Mouse (Mus musculus) kidney, adult 11 months (tissue): ENCODE results near the gene Rnf113a2.

Experiments
- DNase-seq: peaks from one replicate; pipeline ENCODE4 v3.0.0; 2022

Rnf113a2 gene

DNA sequence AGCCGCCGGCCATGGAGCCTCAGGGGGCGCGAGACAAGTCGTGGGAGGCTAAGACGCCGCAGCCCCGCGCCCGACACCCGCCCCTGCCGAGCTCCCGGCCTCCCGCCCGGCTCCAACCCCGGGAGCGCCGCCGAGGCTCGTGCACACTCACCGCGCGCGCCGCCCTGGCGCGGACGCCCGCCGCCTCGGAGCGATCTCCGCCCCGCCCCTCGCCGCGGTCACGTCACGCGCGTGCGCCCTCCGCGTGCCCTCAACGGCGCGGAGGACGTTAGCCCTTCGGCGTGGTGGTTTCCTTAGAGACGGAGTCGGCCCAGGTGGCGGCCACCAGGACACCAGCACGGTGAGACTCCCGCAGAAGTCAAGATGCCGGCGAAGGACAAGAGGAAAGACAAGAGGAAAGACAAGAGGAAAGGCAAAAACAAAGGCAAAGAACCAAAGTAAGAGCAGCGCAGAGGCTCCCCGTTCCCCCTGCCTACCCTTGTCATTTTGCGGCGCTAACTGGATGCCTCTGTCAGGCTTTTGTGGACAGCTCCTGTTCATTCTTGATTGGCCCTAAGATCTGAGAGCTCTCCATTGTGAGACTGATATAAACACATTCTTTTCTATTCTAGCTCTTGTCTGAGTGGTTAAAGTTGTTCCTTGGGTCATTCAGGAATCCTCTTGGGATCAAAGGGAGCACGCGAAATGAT lies 8.0 kb upstream of the Rnf113a2 start, which contains the start of the genes Entpd5 and Bbof1:
Entpd5 (minus strand) TSS at position 211 of the 689 bp plus-strand sequence.
Bbof1 (plus strand) TSS at position 253 of the 689 bp plus-strand sequence.
- peak; percentile 87 for DNase-seq

DNA sequence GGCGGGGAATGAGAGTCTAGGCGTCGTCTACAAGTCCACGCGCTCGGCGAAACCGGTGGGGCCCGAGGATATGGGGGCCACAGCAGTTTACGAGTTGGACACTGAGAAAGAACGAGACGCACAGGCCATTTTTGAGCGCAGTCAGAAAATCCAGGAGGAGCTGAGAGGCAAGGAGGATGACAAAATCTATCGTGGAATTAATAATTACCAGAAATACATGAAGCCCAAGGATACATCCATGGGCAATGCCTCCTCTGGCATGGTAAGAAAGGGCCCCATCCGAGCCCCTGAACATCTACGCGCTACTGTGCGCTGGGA lies 568 bp downstream of the Rnf113a2 start:
- DNase-seq: no peak

DNA sequence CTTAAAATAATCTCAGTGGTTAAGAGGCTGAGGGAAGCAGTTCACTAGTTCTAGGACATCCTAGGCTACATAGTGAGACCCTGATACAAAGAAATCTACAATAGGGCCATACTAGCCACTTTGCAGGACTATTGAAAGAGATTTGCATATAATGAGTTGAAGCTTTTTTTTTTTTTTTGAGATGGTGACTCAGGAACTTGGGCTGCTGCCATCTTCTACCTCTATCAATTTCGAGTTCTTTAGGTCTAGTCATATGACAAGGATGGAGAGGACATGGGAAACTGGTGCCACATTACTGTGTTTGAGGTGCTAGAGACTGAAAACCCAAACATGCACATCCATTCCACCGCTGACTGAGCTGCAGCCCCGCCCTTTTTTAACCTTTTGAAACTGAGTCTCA lies 7.0 kb downstream of the Rnf113a2 start:
- DNase-seq: no peak

DNA sequence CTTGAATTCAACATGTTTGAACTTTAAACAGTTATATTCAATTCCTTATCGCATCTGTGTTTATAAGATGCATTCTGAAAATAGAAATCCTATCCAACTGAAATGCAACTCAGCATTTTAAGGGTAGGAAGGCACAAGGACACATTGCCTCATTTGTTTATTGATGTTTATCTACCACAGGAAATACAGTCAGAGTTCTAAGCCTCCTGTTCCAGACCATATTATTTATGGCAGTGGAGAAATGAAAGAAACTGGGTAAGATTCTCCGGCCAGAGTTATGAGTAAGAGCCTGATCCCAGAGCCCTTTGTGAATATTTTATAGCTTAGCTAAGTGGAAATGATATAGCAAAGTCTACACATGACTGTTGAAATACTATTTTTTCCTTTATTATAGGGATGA lies 12.8 kb downstream of the Rnf113a2 start:
- DNase-seq: no peak

DNA sequence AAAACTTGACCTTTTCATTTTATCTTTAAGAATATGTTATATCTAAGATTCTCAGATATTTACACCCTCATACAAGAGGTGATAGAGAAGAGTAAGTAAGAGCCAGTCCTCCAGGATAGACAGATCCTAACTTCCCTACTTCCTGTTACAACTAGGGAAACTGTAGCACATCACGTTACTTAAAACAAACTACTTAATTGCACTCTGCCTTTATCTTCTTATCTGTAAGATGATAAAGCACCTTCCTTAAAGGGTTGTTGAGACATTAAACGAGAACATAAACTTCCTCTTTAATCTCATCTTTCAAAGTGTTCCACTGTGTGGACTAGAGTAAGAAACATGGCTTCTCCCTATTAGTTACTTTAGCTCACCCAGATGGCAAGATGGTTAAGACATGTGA lies 21.7 kb downstream of the Rnf113a2 start:
- no peak for DNase-seq

DNA sequence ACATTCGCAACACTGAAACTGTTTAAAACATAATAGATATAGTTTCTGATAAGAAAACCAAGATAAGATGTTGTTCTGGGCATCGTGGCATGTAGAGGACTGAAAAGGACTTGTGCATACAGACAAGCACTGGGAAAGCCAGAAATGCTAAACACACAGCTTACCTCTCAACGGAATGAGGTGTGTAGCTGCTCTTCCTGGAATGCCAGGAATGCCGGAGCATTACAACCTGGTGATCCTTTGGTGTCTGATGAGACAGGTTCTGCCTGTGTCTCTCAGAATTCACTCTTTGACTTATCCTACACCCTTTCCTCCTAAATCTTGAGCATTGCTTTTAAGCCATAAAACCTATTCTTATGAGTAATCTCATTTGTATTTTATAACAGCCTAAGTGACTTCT lies 25.5 kb downstream of the Rnf113a2 start:
- no peak for DNase-seq

DNA sequence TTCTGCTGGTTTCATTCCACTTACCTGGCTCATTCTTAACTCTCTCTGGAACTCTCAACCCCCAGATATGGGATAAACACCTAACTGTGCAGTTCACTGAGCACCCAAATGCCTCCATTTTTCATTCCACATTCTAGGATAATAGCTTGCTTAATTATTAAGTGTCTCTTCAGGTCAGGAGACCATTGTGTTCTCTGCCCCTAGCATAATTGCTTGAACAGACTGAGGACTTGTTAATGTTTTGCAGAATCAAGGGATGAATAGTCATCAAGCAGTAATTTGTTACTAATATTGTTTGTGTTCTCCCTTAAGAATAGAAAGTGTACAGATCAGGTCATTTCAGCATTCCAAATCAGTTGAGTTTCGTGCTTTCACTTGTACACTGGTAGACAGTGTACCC lies 30.4 kb downstream of the Rnf113a2 start:
- DNase-seq: peak; percentile 19

DNA sequence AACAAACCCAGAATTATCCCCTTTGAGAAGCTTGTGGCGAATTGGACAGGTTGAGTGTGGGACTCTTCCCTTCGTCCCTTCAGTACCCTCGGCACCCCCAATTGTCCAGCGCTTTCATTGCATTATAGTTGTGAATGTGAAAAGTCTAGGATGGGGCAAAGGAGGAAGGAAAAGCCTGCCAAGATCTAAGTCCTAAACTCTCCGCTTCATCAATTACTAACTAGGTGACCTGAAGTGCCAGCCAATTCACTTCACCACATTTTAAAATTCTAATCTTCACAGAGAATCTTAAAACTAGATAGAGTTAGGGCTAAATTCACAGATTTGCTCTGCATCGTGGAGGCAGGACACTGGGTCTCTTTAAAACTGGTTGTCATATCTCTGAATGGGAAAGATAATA lies 31.2 kb downstream of the Rnf113a2 start:
- DNase-seq: no peak

DNA sequence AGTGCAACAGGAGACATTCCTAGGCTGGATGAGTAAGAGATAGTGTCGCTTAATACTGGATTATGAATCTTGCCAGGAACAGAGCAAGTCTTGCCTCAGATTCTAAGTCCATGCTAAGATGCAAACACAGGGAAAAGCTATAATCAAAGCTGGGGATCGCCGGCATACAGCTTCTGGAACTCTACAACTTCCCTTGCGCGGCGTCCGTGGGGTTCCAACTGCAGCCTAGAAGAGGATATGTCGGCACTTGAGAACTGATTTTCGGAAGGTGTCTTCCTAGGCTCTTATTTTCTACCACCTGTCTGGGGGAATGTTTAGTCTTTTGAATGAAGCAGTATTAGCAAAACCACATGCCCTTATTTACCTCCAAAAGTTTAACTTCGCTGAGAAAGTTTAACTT lies 32.9 kb downstream of the Rnf113a2 start:
- DNase-seq: no peak

DNA sequence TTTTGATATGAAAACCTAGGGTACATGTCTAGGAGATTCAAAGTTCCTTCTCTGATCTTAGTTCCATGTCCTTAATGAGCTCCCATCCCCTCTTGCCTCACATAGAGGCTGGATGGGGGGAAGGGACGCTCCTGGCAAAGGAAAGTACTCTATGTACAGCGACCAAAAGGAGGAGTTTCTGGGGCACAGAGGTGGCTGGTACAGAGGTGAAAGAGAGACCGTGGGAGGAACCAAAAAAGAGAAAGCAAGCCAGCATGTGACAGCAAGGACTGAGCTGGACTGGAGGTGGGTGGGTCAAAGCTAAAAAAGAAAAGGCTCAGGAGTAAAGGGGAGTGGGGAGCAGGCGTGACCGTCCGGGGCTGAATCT lies 33.3 kb downstream of the Rnf113a2 start:
- DNase-seq: peak; percentile 76

DNA sequence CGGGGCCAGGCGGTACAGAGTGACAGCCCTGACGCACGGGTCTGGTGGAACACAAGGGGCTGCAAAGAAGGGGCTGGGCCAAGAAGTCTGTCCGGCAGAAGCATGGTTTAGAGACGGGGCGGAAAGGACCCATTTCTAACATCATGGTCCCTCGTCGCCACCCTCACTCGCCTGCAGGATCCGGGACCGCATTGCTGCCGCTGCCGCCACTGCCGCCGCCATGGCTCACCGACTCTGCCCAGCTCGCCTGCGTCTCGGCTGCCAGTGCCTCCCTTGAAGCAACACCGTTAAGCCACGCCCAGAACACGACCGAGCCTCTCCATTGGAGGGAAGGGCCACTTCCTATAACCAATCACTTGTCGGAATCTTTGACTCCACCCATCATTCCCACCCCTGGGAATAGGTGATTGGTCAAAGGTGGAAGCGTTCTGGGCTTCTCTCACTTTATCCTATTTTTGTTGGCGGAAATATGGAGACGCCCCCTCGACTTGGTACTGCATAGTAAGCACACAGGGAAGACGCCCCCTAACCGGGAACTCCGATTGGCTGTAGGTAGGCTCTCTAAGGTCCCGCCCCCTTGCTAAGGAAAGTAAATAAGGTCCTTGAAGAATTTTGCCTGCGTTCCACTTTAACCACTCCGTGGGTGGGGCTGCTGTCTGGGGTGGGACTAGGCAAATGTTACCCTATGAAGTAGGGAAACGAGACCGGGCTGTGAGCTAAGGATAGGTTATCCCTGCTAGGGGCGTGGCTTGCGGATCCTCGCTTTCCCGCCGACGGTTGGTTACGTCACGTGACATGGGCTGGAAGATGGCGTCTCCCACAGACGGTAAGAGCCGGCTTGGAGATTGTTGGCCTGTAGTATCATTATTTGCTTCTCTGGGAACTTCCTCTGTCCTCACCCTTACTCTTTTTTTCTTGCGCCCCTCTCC lies 34.0 kb downstream of the Rnf113a2 start, which contains the start of the genes Aldh6a1 and Lin52:
Aldh6a1 (minus strand) TSS at position 287 of the 929 bp plus-strand sequence.
Lin52 (plus strand) TSS at position 705 of the 929 bp plus-strand sequence.
- peak; percentile 100 for DNase-seq

DNA sequence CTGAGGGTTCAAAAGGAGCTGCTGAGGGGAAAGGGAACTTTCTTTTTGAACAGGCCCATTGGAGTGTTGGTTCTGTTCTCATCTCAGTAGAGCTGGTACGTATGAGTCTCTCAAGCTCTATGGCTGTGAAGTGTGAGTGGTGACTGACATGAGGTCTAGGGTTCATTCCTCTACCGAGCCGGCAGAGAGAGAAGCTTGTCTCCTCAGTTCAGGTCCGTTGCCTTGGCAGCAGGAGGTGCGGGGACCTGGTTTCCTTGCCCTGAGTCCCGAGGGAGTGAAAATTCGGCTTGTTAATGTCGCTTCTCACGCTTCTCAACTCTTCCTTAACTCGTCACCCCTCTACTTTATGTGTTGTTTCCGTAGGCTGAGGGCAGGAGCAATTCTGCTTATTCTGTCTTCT lies 34.8 kb downstream of the Rnf113a2 start:
- DNase-seq: peak; percentile 41

DNA sequence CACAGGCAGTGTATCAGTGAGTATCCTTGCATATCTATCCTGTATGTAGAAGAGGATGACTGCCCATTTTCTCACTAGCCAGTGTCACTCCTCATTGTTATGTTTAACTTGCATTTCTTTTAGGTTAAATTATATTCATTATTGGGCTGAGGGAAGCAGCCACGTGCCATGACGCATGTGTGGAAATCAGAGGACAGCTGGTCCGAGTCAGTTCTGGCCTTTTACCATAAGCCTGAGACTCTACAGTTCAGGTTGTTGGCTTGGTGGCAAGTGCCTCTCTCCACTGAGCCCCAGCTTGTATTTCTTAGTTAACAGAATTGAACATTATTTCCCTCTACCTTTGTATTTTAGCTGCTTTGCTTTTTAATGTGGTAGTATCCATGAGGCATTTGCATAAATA lies 39.9 kb downstream of the Rnf113a2 start:
- DNase-seq: no peak

DNA sequence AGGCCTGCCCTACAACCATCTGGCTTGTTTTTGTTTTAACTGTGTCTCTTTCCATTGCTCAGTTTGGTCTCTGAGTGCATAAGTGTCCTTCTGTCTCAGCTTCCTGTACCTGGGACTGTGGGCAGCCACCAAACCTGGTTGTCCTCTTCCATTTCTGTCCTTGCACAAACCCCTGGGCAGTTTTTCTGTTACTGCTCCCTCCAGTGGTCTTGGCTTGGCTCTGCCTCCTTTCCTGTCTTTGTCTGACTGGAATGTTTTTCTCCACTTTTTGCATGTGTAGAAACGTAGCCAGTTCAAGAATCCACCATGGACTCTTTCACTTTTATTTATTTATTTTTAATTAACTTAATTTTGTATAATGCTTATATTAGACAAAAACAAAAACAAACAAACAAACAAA lies 42.8 kb downstream of the Rnf113a2 start:
- DNase-seq: no peak

DNA sequence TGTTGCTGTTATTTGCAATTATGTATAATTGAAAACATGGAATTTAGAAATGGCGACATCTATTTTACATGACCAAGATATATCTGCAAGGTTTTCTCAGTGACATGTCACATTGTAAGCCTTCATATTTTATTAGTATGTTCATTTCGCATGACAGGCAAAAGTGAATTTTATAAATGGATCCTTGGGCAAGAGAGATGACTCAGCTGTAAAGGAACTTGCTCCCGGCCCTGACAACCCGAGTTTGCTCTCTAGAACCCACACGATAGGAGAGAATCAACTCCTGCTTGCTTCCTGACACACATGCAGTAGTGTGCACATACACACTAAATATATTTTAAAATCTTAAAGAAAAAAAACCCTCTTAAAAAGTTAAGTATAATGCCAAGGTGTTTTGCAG lies 44.4 kb downstream of the Rnf113a2 start:
- no peak for DNase-seq

DNA sequence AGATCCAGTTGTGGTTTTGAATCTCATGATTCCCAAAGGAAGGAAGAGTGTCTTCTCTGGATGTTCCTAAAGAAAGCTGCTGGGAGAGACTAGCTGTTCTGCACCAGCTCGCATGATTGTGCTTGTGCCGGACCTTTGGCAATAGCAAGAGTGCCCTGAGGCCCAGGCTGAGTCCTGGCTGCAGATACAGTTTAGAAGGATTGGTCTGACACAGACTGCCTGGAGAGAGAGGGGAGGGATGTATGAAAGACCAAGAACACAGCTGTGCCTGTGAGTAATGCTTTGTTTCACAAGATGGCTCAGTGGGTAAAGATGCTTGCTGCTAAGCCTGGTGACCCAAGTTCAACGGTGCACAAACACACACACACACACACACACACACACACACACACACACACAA lies 45.9 kb downstream of the Rnf113a2 start:
- DNase-seq: no peak
